Mouse (Mus musculus) inflammation-experienced regulatory T-cells, adult 6 months (primary cell): ENCODE results near the gene Thsd7b. TPM values are rescaled to one million over a fixed set of nuclear protein-coding genes. Genes with fewer than 3 reads are reported as not detected.

Source experiments
- ATAC-seq: one replicate; pipeline ENCODE4 v1.8.0; 2017
- polyA plus RNA-seq, 3 experiments: library from polyadenylated mRNA; unstranded; fragments of 100-300 nt; shearing (Covaris generic); gene quantifications; one replicate each; pipeline ENCODE4 v1.2.1; 2017

Thsd7b gene
- polyA plus RNA-seq, result 1 to 10 TPM in 1 of 3 experiments, under 1 TPM in 1, not detected in 1; 0.68 to 1.6 TPM

- ATAC-seq, result no peak
Observed at GRCm38 (mm10) chr1:129272982-129273937, at the start of gene Thsd7b. Gene Thsd7b (plus strand): TSS chr1:129273302.

GRCm38 (mm10) chr1:129244292-129244691, 28.8 kb upstream of the Thsd7b start:
- no peak for ATAC-seq

- ATAC-seq, result no peak
Observed at GRCm38 (mm10) chr1:129250704-129251443, 22.2 kb upstream of the Thsd7b start.

- ATAC-seq, result no peak
Observed at GRCm38 (mm10) chr1:129266684-129267083, 6.4 kb upstream of the Thsd7b start.

- ATAC-seq, result no peak
Observed at GRCm38 (mm10) chr1:129304173-129304572, 31.1 kb downstream of the Thsd7b start.

GRCm38 (mm10) chr1:129324388-129324787, 51.3 kb downstream of the Thsd7b start:
- no peak for ATAC-seq

GRCm38 (mm10) chr1:129324798-129325197, 51.7 kb downstream of the Thsd7b start:
- no peak for ATAC-seq

- no peak for ATAC-seq
Observed at GRCm38 (mm10) chr1:129356631-129357030, 83.5 kb downstream of the Thsd7b start.

GRCm38 (mm10) chr1:129357378-129357777, 84.3 kb downstream of the Thsd7b start:
- ATAC-seq, result no peak

GRCm38 (mm10) chr1:129363368-129363767, 90.3 kb downstream of the Thsd7b start:
- ATAC-seq, result no peak

GRCm38 (mm10) chr1:129364828-129365227, 91.7 kb downstream of the Thsd7b start:
- ATAC-seq, result no peak

- ATAC-seq, result no peak
Observed at GRCm38 (mm10) chr1:129365590-129365989, 92.5 kb downstream of the Thsd7b start.

- ATAC-seq, result no peak
Observed at GRCm38 (mm10) chr1:129386479-129386878, 113.4 kb downstream of the Thsd7b start.

GRCm38 (mm10) chr1:129411584-129411983, 138.5 kb downstream of the Thsd7b start:
- no peak for ATAC-seq

- no peak for ATAC-seq
Observed at GRCm38 (mm10) chr1:129421581-129421980, 148.5 kb downstream of the Thsd7b start.

GRCm38 (mm10) chr1:129464414-129464813, 191.3 kb downstream of the Thsd7b start:
- ATAC-seq, result no peak

- no peak for ATAC-seq
Observed at GRCm38 (mm10) chr1:129473504-129473903, 200.4 kb downstream of the Thsd7b start.

GRCm38 (mm10) chr1:129484266-129485031, 211.3 kb downstream of the Thsd7b start:
- ATAC-seq, result no peak

- no peak for ATAC-seq
Observed at GRCm38 (mm10) chr1:129491136-129491535, 218.0 kb downstream of the Thsd7b start.

GRCm38 (mm10) chr1:129493929-129494328, 220.8 kb downstream of the Thsd7b start:
- no peak for ATAC-seq

- ATAC-seq, result no peak
Observed at GRCm38 (mm10) chr1:129501707-129502106, 228.6 kb downstream of the Thsd7b start.

GRCm38 (mm10) chr1:129516379-129516778, 243.3 kb downstream of the Thsd7b start:
- ATAC-seq, result no peak

GRCm38 (mm10) chr1:129519751-129520150, 246.6 kb downstream of the Thsd7b start:
- no peak for ATAC-seq
